Mouse (Mus musculus): ENCODE results near the gene U90926. TPM values are rescaled to one million over a fixed set of nuclear protein-coding genes. Genes with fewer than 3 reads are reported as not detected.
"Not testable (repeated sequence)": the region's sequence is repeated elsewhere in the genome, so short reads cannot be mapped to it uniquely, and the experiment has no call there.

Gene U90926
- polyA plus RNA-seq, 1 experiment from 2014 or later, result not detected

- H3K9me3 ChIP-seq, result no peaks in the 10 kb centered on the region
- H3K36me3 ChIP-seq, result no peaks in the 10 kb centered on the region
- no peak overlapping the region for H3K27ac ChIP-seq
- ATAC-seq (ENCODE audit: insufficient number of reproducible peaks, insufficient read depth, low FRiP score, low TSS enrichment, low read depth), result no peak
- no peaks in the 10 kb centered on the region for H3K4me1 ChIP-seq (replicated peaks)
- 60% methylated on average over 17 of the region's 17 CpGs for WGBS
- no peak overlapping the region for H3K4me2 ChIP-seq
- H3K9ac ChIP-seq (replicated peaks), result no peak overlapping the region
- H3K27me3 ChIP-seq, result no peaks in the 10 kb centered on the region
- no peak overlapping the region for H3K4me3 ChIP-seq (replicated peaks)
Observed at GRCm38 (mm10) chr5:92218915-92219793, 3.9 kb upstream of the U90926 start.

GRCm38 (mm10) chr5:92212231-92212630 lies 3.0 kb downstream of the U90926 start:
- no peak for ATAC-seq (ENCODE audit: insufficient number of reproducible peaks, insufficient read depth, low FRiP score, low TSS enrichment, low read depth)
- H3K4me1 ChIP-seq (replicated peaks), result no peaks in the 10 kb centered on the region
- no peaks in the 10 kb centered on the region for H3K36me3 ChIP-seq
- no peak overlapping the region for H3K4me3 ChIP-seq (replicated peaks)
- no peaks in the 10 kb centered on the region for H3K9me3 ChIP-seq
- 95% methylated on average over 4 of the region's 4 CpGs for WGBS
- H3K9ac ChIP-seq (replicated peaks), result no peak overlapping the region
- no peak overlapping the region for H3K4me2 ChIP-seq
- no peak overlapping the region for H3K27ac ChIP-seq
- H3K27me3 ChIP-seq, result no peaks in the 10 kb centered on the region

GRCm38 (mm10) chr5:92210205-92210604 lies 5.0 kb downstream of the U90926 start:
- Histone ChIP-seq H3K4me2 (no peak overlapping the region), H3K36me3 (peaks cover 6% of the 10 kb centered on the region; the same call in 1 of the 2 replicates), H3K9ac (replicated peaks) (no peak overlapping the region), H3K9me3 (no peaks in the 10 kb centered on the region), H3K4me3 (replicated peaks) (no peak overlapping the region), H3K27ac (no peak overlapping the region), H3K27me3 (no peaks in the 10 kb centered on the region), H3K4me1 (replicated peaks) (no peaks in the 10 kb centered on the region)
- 73% methylated on average over 8 of the region's 8 CpGs for WGBS
- ATAC-seq (ENCODE audit: insufficient number of reproducible peaks, insufficient read depth, low FRiP score, low TSS enrichment, low read depth), result no peak

- no peak overlapping the region for H3K4me2 ChIP-seq
- ATAC-seq (ENCODE audit: insufficient number of reproducible peaks, insufficient read depth, low FRiP score, low TSS enrichment, low read depth), result no peak
- H3K4me1 ChIP-seq (replicated peaks), result no peaks in the 10 kb centered on the region
- 83% methylated on average over 6 of the region's 6 CpGs for WGBS
- H3K36me3 ChIP-seq, result peaks cover 42% of the 10 kb centered on the region
- no peaks in the 10 kb centered on the region for H3K9me3 ChIP-seq
- H3K9ac ChIP-seq (replicated peaks), result no peak overlapping the region
- no peak overlapping the region for H3K4me3 ChIP-seq (replicated peaks)
- no peak overlapping the region for H3K27ac ChIP-seq
- H3K27me3 ChIP-seq, result no peaks in the 10 kb centered on the region
Observed at GRCm38 (mm10) chr5:92206121-92206520, 9.1 kb downstream of the U90926 start.

GRCm38 (mm10) chr5:92205706-92206105 lies 9.5 kb downstream of the U90926 start:
- no peak overlapping the region for H3K27ac ChIP-seq
- no peak overlapping the region for H3K4me3 ChIP-seq (replicated peaks)
- peaks cover 46% of the 10 kb centered on the region for H3K36me3 ChIP-seq
- H3K9me3 ChIP-seq, result no peaks in the 10 kb centered on the region
- H3K4me1 ChIP-seq (replicated peaks), result no peaks in the 10 kb centered on the region
- H3K4me2 ChIP-seq, result no peak overlapping the region
- no peak overlapping the region for H3K9ac ChIP-seq (replicated peaks)
- no peaks in the 10 kb centered on the region for H3K27me3 ChIP-seq
- ATAC-seq (ENCODE audit: insufficient number of reproducible peaks, insufficient read depth, low FRiP score, low TSS enrichment, low read depth), result no peak
- WGBS, result 82% methylated on average over 5 of the region's 5 CpGs

GRCm38 (mm10) chr5:92205184-92205583 lies 10.0 kb downstream of the U90926 start:
- Histone ChIP-seq H3K27ac (no peak overlapping the region), H3K9me3 (no peaks in the 10 kb centered on the region), H3K36me3 (peaks cover 50% of the 10 kb centered on the region), H3K27me3 (no peaks in the 10 kb centered on the region), H3K4me3 (replicated peaks) (no peak overlapping the region), H3K4me1 (replicated peaks) (no peaks in the 10 kb centered on the region), H3K9ac (replicated peaks) (no peak overlapping the region), H3K4me2 (no peak overlapping the region)
- WGBS, result 94% methylated on average over 7 of the region's 7 CpGs
- ATAC-seq (ENCODE audit: insufficient number of reproducible peaks, insufficient read depth, low FRiP score, low TSS enrichment, low read depth), result no peak

- 81% methylated on average over 6 of the region's 6 CpGs for WGBS
- Histone ChIP-seq H3K36me3 (peaks cover 58% of the 10 kb centered on the region), H3K27ac (no peak overlapping the region)
Observed at GRCm38 (mm10) chr5:92204162-92205036, 10.8 kb downstream of the U90926 start.

GRCm38 (mm10) chr5:92198266-92198665 lies 16.9 kb downstream of the U90926 start:
- Histone ChIP-seq H3K9ac (replicated peaks) (no peak overlapping the region), H3K27me3 (no peaks in the 10 kb centered on the region), H3K27ac (no peak overlapping the region), H3K4me3 (replicated peaks) (no peak overlapping the region), H3K9me3 (no peaks in the 10 kb centered on the region), H3K4me1 (replicated peaks) (no peaks in the 10 kb centered on the region), H3K36me3 (peaks cover 94% of the 10 kb centered on the region), H3K4me2 (no peak overlapping the region)
- WGBS, result 91% methylated on average over 8 of the region's 8 CpGs
- no peak for ATAC-seq (ENCODE audit: insufficient number of reproducible peaks, insufficient read depth, low FRiP score, low TSS enrichment, low read depth)

More at GRCm38 (mm10) chr5:92204162-92205036, 10.8 kb downstream of the U90926 start:
- no peaks in the 10 kb centered on the region for H3K4me1 ChIP-seq (replicated peaks)
- no peaks in the 10 kb centered on the region for H3K9me3 ChIP-seq
- no peak for ATAC-seq (ENCODE audit: insufficient number of reproducible peaks, insufficient read depth, low FRiP score, low TSS enrichment, low read depth)
- no peaks in the 10 kb centered on the region for H3K27me3 ChIP-seq
- no peak overlapping the region for H3K9ac ChIP-seq (replicated peaks)
- H3K4me3 ChIP-seq (replicated peaks), result no peak overlapping the region
- H3K4me2 ChIP-seq, result no peak overlapping the region

- WGBS, result 89% methylated on average over 15 of the region's 15 CpGs
- H3K4me1 ChIP-seq (replicated peaks), result no peaks in the 10 kb centered on the region
- no peak overlapping the region for H3K9ac ChIP-seq (replicated peaks)
- peaks cover 96% of the 10 kb centered on the region for H3K36me3 ChIP-seq
- H3K4me2 ChIP-seq, result no peak overlapping the region
- H3K9me3 ChIP-seq, result no peaks in the 10 kb centered on the region
- H3K4me3 ChIP-seq (replicated peaks), result no peak overlapping the region
- H3K27me3 ChIP-seq, result no peaks in the 10 kb centered on the region
- no peak overlapping the region for H3K27ac ChIP-seq
- no peak for ATAC-seq (ENCODE audit: insufficient number of reproducible peaks, insufficient read depth, low FRiP score, low TSS enrichment, low read depth)
Observed at GRCm38 (mm10) chr5:92196895-92197811, 18.1 kb downstream of the U90926 start.

GRCm38 (mm10) chr5:92195716-92196115 lies 19.5 kb downstream of the U90926 start:
- H3K27me3 ChIP-seq; H3K4me3 ChIP-seq (replicated peaks); H3K9me3 ChIP-seq; H3K9ac ChIP-seq (replicated peaks); H3K27ac ChIP-seq; ATAC-seq (ENCODE audit: insufficient number of reproducible peaks, insufficient read depth, low FRiP score, low TSS enrichment, low read depth); H3K4me1 ChIP-seq (replicated peaks); H3K4me2 ChIP-seq: not testable (repeated sequence)
- H3K36me3 ChIP-seq, result peaks cover 90% of the 10 kb centered on the region
- WGBS, result 59% methylated on average over 2 of the region's 2 CpGs
